Mouse (Mus musculus) granulocyte monocyte progenitor cell, adult 5-6 weeks (primary cell): ENCODE measurements around the gene Gm21750. TPM values are rescaled to one million over a fixed set of nuclear protein-coding genes. Genes with fewer than 3 reads are reported as not detected.
"Not testable (repeated sequence)": the region's sequence is repeated elsewhere in the genome, so short reads cannot be mapped to it uniquely, and the experiment has no call there.

ENCODE experiments used
- ATAC-seq: replicated peaks from 2 replicates; pipeline ENCODE4 v1.8.0; 2016; ENCODE audit warnings: mild to moderate bottlenecking, moderate TSS enrichment, inconsistent platforms; ENCODE audit not compliant: poor library complexity, severe bottlenecking
- total RNA-seq, 2 experiments: library from RNA; stranded (forward) in 1 of 2; stranded (reverse) in 1 of 2; fragments of 200-712, 200-1000 nt in 1 of 2; fragments of >200 nt in 1 of 2; fragmentation: Nextera tagmentation in 1 of 2; gene quantifications; 2 replicates each; pipeline ENCODE4 v1.2.3; 2014 to 2017

Gene Gm21750
- total RNA-seq (2014; fragmentation: Nextera tagmentation) (not detected in 2 replicates), total RNA-seq (2017) (not detected in 2 replicates)

- not testable (repeated sequence) for ATAC-seq
Observed at GRCm38 (mm10) chr14:73660925-73661324, at the start of gene Gm21750. Gene Gm21750, plus strand, starts transcription at chr14:73661225.

- not testable (repeated sequence) for ATAC-seq
Observed at GRCm38 (mm10) chr14:73614961-73615360, 46.1 kb upstream of the Gm21750 start.

- no peak for ATAC-seq
Observed at GRCm38 (mm10) chr14:73620880-73621279, 40.1 kb upstream of the Gm21750 start.

- ATAC-seq: no peak
Observed at GRCm38 (mm10) chr14:73622988-73623387, 38.0 kb upstream of the Gm21750 start.

GRCm38 (mm10) chr14:73625469-73625868 is 35.6 kb upstream of the Gm21750 start:
- no peak for ATAC-seq

GRCm38 (mm10) chr14:73631511-73631910 is 29.5 kb upstream of the Gm21750 start:
- no peak for ATAC-seq

- peak; percentile 56 for ATAC-seq
Observed at GRCm38 (mm10) chr14:73632648-73633263, 28.3 kb upstream of the Gm21750 start.

GRCm38 (mm10) chr14:73634356-73634755 is 26.7 kb upstream of the Gm21750 start:
- ATAC-seq: no peak

- ATAC-seq: peak; percentile 61
Observed at GRCm38 (mm10) chr14:73637460-73637859, 23.6 kb upstream of the Gm21750 start.

- ATAC-seq: no peak
Observed at GRCm38 (mm10) chr14:73650179-73650578, 10.8 kb upstream of the Gm21750 start.

GRCm38 (mm10) chr14:73670091-73670490 is 9.1 kb downstream of the Gm21750 start:
- no peak for ATAC-seq

- ATAC-seq: no peak
Observed at GRCm38 (mm10) chr14:73687726-73688125, 26.7 kb downstream of the Gm21750 start.

- no peak for ATAC-seq
Observed at GRCm38 (mm10) chr14:73688427-73688826, 27.4 kb downstream of the Gm21750 start.

GRCm38 (mm10) chr14:73700256-73700655 is 39.2 kb downstream of the Gm21750 start:
- ATAC-seq: no peak

- no peak for ATAC-seq
Observed at GRCm38 (mm10) chr14:73709412-73710110, 48.5 kb downstream of the Gm21750 start.

Other genes starting within 250 kb of the Gm21750 start
- gene Med4, start 151.2 kb upstream of the Gm21750 start, total RNA-seq (2014; fragmentation: Nextera tagmentation): 51.8 and 57.7 TPM in 2 replicates
- 61.5 and 63.7 TPM in 2 replicates for gene Med4, start 151.2 kb upstream of the Gm21750 start, total RNA-seq (2017)
- 56.4 and 79.2 TPM in 2 replicates for gene Sucla2, start 135.9 kb upstream of the Gm21750 start, total RNA-seq (2014; fragmentation: Nextera tagmentation)
- gene Sucla2, start 135.9 kb upstream of the Gm21750 start, total RNA-seq (2017): 94.7 and 131 TPM in 2 replicates
- 0.09 and 4.1 TPM in 2 replicates for gene Nudt15, start 113.0 kb upstream of the Gm21750 start, total RNA-seq (2014; fragmentation: Nextera tagmentation)
- 5.3 and 5.6 TPM in 2 replicates for gene Nudt15, start 113.0 kb upstream of the Gm21750 start, total RNA-seq (2017)